Mouse (Mus musculus): ENCODE results near the gene Nup62.

The Nup62 gene

GRCm38 (mm10) chr7:44815721-44816469 lies at the start of gene Nup62, which contains the start of gene Il4i1:
Gene Nup62, plus strand, starts transcription at chr7:44816088.
Gene Il4i1, plus strand, starts transcription at chr7:44816387.
- DNase-seq (ENCODE audit: inconsistent age in 2 of 2, low spot score in 1 of 2) = peak; percentile 99

DNA sequence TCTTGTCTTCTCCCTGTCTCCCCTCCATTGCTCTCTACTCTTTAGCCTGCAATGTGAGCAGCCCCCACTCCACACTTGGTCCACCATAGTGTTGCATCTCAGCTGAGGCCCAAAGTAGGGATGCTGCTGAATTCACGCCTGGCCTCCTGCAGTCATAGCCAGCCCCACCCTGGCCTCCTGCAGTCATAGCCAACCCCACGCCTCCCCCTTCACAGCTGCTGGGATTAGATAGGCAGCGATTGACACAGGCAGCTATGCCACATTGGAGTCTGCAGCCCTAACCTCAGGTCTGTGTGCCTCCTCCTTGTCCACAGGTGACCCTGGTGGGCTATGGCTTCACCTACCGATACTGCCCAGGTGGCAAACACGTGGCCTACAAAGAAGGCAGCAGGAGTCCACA lies 47.8 kb upstream of the Nup62 start:
- DNase-seq (ENCODE audit: inconsistent age in 2 of 2, low spot score in 1 of 2) = no peak

GRCm38 (mm10) chr7:44770046-44770578 lies 45.8 kb upstream of the Nup62 start:
- peak; percentile 61 to 87 for DNase-seq (ENCODE audit: inconsistent age in 2 of 2, low spot score in 1 of 2)

DNA sequence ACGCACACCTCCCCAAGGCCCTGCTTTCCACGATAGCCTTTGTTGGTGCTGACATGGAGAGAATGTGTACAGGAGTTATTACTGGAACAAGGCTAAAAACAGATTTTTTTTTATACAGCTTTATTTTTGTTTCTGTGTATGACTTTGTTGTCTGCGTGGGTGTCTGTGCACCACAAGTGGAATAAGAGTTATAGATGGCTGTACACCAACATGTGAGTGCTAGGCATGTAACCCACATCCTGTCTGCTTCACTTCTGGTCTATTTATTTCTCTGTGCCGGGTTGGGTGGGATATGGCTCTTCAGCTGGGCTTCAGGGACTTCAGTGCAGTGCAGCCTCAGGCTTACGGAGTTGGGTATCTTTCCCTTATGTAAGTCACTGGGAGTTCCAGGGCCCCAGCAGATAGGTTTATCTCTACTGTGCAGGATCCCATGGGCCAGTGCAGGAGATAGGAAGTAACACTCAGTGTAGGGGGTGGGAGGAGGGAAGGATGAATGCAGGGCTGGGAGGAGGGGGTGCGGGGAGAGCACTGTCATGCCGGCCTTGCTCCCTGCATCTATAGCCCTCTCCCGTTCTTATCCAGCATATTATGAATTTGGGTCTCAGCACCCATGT lies 43.2 kb upstream of the Nup62 start:
- no peak for DNase-seq (ENCODE audit: inconsistent age in 2 of 2, low spot score in 1 of 2)

DNA sequence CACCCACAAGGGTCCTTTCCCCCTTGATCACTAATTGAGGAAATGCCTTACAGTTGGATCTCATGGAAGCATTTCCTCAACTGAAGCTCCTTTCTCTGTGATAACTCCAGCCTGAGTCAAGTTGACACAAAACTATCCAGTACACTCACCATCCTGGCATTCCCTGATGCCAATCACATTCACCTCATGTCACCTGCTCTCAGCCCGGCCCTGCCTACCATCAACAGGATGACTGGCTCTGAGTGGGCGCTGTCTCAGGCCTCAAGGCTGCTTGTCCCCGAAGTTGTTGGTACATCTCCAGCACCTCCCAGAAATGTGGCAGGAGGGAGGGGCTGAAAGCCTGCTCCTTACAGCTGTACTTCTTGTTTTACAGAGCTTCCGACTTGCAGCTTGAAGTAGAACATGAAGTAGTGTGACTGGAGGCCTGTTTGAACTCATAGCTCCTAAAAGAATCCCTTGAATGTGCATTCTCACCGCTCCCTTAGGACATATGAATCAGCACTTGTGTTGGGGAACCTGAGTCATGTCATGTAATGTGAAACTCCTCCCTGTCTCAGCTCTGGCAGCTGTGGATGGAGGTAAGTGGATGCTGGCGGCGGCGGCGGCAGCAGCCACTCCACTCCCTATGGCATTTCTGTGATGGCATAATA lies 38.9 kb upstream of the Nup62 start:
- DNase-seq (ENCODE audit: inconsistent age in 2 of 2, low spot score in 1 of 2) = no peak

DNA sequence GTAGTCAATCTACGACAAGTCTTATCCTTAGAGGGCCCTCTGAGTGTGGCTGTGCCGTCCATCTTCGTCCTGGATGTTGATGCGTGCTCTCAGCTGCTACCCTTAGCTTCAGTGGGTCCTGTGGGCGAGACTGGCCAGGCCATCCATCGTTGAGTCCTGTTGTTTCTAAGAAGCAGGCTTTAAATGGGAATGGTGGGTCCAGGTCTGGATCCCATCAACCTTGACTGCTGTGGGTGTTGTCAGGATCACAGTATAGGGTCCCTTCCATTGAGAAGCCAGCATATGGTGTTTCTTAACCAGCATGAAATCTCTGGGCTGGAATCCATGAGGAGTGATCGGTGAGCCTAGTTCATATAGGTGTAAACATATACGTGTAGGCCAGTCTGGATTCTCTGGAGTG lies 35.8 kb upstream of the Nup62 start:
- DNase-seq (ENCODE audit: inconsistent age in 2 of 2, low spot score in 1 of 2) = no peak

DNA sequence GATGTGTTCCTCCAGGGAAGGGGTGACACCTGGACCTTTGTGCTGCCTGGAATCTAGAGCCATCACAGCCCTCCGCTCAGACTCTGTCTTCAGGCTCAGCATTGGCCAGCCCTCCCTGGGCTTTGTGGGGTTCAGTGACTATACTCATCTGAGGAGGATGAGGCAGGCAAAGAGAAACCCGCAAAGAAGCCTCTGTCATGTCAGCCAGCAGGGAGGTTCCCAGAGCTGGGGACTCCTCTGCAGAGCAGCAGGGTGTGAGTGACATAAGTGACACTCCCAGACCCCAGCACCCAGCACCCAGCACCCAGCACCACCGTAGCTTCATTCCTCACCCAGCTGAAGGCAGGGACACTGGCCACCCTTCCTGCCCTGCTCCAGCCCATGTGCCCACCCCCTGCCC lies 26.4 kb upstream of the Nup62 start:
- DNase-seq (ENCODE audit: inconsistent age in 2 of 2, low spot score in 1 of 2) = no peak

GRCm38 (mm10) chr7:44790066-44790465 lies 25.8 kb upstream of the Nup62 start:
- no peak for DNase-seq (ENCODE audit: inconsistent age in 2 of 2, low spot score in 1 of 2)

DNA sequence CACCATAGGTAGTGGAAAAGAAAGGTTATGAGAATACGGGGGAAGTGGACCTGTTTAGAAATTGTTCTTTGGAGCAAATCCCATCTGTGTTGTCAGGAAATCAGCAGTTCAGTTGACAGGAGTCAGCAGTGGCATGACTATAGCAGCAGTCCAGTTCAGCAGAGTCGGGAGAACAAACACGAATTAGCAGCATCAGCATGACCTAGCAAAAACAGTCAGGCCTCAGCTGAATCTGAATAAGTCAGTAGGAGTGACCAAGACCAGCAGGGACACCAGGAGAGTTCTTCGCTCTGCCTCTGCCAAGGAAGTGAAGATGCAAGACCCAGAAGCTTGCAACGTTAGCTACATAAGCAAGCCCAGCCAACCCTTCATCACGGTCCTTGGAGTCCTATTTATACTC lies 23.1 kb upstream of the Nup62 start:
- no peak for DNase-seq (ENCODE audit: inconsistent age in 2 of 2, low spot score in 1 of 2)

GRCm38 (mm10) chr7:44808927-44809326 lies 7.0 kb upstream of the Nup62 start:
- no peak for DNase-seq (ENCODE audit: inconsistent age in 2 of 2, low spot score in 1 of 2)

GRCm38 (mm10) chr7:44809466-44809865 lies 6.4 kb upstream of the Nup62 start:
- DNase-seq (ENCODE audit: inconsistent age in 2 of 2, low spot score in 1 of 2) = no peak

GRCm38 (mm10) chr7:44810365-44810764 lies 5.5 kb upstream of the Nup62 start:
- DNase-seq (ENCODE audit: inconsistent age in 2 of 2, low spot score in 1 of 2) = no peak

DNA sequence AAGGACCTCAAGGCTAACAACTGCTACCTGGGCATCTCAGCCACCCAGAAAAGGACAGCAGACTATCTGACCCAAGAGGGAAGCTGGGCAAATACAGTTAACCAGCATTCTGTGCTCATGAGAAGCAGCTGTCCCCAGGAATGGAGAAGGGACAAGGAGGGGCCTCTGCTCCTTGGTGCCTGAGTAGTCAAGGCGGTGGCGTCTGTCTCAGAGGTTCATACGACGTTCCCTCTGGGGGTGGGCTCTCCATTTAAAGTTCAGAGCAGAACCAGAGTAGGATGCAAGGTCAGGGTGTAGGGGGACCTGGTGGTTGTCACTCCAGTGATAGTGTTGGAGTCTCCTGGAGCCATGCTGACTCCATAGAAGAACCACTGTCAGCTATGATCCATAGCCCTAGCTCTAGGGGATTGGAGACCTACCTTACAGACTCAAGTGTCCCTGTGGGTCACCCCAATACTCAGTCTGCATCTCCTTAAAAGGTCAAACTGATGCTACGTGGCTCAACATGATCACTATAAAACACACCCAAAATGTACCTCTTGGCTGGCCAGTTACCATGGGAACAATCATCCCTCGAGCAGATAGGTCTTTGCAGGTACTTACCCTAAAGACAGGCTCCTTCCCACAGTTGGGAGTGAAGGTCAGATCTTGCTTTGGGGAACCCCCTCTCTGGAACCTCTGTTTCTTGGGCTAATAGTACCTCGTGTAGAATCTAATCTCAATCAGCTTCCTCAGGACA lies 4.9 kb upstream of the Nup62 start:
- no peak for DNase-seq (ENCODE audit: inconsistent age in 2 of 2, low spot score in 1 of 2)

DNA sequence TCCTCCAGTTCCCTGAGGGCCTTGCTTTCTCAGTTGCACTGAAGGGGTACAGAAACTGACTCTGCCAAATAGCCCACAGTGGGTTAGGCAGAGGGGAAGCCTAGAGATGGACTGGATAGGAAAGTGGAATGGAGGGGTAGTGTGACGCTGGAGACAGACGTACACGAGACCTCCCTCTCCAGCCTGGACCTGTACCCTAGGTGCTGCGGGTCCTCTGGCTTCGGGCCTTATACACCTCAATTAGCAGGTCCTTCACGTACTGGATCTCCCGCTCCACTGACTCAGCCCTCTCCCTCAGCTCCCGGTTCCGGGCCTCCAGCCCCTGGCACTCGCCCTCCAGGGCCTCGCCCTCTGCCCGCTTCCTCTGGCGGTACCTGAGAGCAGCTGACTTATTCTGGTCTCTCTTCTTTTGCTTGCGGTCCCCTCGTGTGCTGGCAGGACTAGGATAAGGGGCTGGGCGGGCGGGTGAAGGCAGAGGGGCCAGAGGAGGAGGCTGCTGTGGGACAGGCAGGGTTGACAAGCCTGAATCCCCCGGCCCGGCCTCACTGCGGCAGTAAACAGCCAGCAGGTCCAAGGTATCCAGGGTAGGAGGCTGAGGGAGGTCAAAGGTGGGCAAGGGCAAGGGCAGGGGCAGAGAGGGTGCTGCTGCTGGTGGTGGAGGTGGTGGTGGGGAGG lies 3.1 kb upstream of the Nup62 start:
- peak in 1 of 2 experiments; percentile 28 for DNase-seq (ENCODE audit: inconsistent age in 2 of 2, low spot score in 1 of 2)

DNA sequence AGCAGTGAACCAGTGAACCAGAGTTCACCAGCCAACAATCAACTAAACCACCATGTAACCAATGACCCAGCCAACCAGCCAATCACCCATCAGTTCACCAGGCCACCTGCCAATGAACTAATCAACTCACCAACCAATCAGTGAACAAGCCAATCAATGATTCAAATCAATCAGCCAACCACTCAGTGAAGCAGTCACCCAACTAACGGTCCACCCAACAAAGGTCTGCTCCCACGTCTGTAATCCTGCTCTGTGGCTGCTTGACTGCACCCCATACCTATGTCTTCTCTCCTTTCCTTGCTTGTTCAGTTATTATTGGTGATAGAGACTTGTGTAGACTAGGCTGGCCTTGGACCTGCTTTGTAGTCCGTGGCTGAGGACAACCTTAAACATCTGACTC lies 1.9 kb upstream of the Nup62 start:
- no peak for DNase-seq (ENCODE audit: inconsistent age in 2 of 2, low spot score in 1 of 2)

DNA sequence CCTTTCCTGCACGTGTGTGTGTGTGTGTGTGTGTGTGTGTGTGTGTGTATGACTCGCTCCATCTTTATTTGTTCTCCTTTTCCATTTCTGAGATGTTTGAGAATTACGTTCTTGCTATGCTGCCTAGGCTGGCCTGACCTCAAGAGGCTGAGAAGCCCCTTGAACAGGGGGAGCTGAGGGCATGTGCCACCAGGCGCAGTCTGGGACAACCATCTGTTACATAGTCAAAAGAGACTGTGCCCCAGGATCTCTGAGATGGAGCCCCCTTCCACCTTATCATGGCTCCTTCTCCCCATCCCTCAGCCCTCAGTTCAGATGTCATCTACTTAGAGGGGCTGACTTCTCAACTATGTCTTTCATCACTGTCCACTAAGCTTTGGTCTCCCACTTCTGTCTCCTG lies 1.5 kb upstream of the Nup62 start:
- DNase-seq (ENCODE audit: inconsistent age in 2 of 2, low spot score in 1 of 2) = peak in 1 of 2 experiments; percentile 44

GRCm38 (mm10) chr7:44814952-44815553 lies 835 bp upstream of the Nup62 start:
- DNase-seq (ENCODE audit: inconsistent age in 2 of 2, low spot score in 1 of 2) = peak; percentile 65 to 72

- DNase-seq (ENCODE audit: inconsistent age in 2 of 2, low spot score in 1 of 2) = peak in 1 of 2 experiments; percentile 91
Measured at GRCm38 (mm10) chr7:44816470-44817021, 658 bp downstream of the Nup62 start, which contains the start of gene Atf5. Gene Atf5, minus strand, starts transcription at chr7:44816658.

- DNase-seq (ENCODE audit: inconsistent age in 2 of 2, low spot score in 1 of 2) = peak in 1 of 2 experiments; percentile 64
Measured at GRCm38 (mm10) chr7:44817441-44817840, 1.6 kb downstream of the Nup62 start.

- no peak for DNase-seq (ENCODE audit: inconsistent age in 2 of 2, low spot score in 1 of 2)
Measured at GRCm38 (mm10) chr7:44818164-44818563, 2.3 kb downstream of the Nup62 start.

Measured in adrenal gland, adult (tissue).